Mouse (Mus musculus) ovary, postnatal 36 days (tissue): ENCODE results near the gene Dhcr7.

Experiments
- DNase-seq: peaks from one replicate; pipeline ENCODE4 v3.0.0; 2022; ENCODE audit warnings: low spot score, mixed read lengths

Gene Dhcr7

DNA sequence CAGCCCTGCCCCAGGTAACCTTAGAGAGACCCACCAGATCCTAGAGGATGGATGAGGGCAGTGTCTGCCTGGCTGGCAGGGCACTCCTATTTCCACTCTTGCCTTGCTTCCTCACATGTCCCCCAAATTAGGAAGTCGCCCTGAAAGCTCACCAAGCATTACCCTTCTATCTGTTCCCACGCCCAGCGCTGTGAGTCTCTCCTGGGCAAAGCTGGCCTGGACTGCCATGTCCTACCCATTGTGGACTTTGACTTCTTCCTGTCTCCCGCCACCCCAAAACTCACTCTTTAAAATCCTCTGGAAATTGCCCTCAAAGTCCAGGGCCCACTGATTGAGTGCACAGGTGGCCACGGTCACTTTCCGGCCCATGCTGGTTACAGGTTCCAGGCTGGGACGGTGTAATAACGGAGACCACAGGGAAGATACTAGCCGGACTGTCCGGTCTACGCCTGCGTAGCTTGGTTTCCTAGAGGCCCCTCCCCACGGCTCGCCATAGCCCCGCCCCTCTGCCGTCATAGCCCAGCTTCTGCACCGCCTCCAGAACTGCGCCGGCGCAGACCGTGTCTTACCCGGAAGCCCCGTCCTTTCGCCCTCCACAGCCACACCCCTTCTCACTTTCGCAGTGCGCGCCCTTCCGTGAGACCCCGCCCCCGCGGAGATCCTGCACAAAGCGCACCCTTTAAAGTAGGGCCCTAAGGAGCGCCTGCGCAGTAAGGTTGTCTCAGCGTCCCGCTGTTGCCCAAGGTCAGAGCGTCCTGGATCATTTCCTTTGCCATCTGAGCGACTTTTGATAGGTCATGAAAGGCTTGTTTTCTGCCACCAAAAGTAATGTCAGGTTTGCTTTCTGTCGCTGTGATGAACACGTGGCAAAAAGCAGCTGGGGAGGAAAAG lies at the start of gene Dhcr7, which contains the start of gene Nadsyn1:
Gene Dhcr7 (plus strand): TSS at position 771 of the 891 bp plus-strand sequence.
Gene Nadsyn1 (minus strand): TSS at position 475 of the 891 bp plus-strand sequence.
- peak; percentile 100 for DNase-seq

DNA sequence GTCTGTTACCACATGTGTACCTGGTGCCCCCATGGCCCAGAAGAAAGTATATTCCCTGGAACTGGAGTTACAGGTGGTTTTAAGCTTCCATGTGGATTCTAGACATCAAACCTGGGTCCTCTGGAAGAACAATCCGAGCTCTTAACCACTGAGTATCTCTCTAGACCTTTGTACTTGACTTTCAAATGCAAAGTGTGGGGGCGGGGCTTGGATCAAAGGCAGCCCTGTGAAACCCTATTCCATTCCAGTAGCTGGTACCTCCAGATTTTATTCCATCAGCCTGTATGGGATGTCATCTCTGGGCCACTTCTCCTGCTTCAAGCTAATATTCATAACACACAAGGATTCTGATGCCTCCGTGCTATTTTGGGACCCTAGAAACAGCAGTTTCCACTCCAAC lies 46.8 kb upstream of the Dhcr7 start:
- no peak for DNase-seq

DNA sequence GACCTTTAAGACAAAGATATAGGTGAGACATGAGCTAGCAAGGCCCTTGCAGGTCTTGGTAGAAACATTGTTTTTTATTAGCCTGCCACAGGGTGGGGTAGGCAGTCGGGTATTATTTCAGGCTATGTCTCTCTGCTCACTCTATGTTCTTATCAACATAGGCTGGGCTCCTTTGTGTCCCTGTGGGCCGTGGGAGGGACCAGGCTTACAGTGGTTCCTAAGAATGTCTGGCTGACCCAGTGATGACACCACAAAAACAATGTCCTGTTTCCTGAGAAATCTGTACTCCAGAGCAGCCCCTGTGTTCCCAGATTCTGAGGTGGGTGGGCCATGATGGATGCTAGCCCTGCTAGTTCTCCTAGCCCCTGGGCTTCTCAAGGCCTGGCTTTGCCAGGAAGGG lies 45.6 kb upstream of the Dhcr7 start:
- DNase-seq: no peak

DNA sequence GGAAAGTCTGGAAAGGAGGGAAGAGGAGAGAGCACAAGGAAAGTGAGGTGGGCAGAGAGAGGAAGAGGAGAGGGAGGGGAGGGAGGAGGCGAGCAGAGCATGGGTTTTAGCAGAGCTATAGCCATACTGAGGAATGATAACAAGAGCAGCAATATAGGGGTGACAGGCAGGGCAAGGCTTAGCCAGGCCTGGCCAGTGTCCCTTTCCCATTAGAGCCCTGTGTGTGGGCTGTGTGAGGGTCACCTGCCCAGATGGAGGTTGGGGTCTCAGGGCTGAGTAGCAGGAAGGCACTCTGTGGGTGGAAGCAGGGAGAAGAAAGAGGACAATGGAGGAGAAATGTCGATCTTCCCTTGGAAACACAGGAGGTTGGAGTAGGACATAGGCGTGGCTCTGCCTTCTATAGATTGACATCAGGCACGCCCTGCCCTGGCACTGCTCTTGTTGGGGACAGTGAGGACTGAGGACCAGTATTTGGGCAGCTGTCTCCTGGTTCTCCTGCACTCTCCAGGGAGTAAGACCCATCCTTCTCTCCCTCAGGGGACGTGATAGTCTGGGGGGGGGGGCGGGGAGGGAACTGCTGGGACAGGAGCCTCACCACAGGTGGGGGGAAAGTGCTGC lies 39.5 kb upstream of the Dhcr7 start:
- no peak for DNase-seq

DNA sequence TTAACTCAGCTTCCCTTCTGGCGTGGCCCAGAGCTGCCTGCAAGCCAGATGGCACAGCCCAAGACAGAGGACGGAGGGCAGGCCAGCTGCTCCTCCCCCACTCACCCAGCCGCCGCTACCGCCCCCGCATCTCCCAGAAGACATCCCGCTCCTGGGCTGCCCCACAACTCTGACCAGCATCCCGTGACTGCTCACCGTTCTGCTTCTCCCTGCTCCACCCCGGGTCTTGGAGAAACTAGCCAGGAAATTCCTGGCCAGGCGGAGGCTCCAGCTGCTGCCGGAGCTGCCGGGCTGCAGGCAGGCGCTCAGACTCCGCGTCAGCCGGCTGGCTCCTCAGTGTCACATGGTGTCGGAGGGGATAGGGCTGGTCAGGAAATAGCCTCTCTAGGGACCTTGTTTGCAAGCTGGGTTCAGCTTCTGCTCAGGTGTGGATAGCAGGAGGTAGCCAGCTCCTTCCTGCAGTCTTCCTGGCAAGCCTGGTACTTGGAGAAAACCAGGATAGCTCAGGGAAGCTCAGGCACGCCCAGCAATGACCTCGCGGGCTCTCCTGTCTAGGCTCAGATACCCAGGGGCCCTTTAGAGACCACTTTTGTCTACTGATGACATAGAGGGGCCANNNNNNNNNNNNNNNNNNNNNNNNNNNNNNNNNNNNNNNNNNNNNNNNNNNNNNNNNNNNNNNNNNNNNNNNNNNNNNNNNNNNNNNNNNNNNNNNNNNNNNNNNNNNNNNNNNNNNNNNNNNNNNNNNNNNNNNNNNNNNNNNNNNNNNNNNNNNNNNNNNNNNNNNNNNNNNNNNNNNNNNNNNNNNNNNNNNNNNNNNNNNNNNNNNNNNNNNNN lies 38.7 kb upstream of the Dhcr7 start, which contains the start of gene Mrgpre:
Gene Mrgpre (minus strand): TSS at position 505 of the 834 bp plus-strand sequence.
- peak; percentile 72 for DNase-seq

DNA sequence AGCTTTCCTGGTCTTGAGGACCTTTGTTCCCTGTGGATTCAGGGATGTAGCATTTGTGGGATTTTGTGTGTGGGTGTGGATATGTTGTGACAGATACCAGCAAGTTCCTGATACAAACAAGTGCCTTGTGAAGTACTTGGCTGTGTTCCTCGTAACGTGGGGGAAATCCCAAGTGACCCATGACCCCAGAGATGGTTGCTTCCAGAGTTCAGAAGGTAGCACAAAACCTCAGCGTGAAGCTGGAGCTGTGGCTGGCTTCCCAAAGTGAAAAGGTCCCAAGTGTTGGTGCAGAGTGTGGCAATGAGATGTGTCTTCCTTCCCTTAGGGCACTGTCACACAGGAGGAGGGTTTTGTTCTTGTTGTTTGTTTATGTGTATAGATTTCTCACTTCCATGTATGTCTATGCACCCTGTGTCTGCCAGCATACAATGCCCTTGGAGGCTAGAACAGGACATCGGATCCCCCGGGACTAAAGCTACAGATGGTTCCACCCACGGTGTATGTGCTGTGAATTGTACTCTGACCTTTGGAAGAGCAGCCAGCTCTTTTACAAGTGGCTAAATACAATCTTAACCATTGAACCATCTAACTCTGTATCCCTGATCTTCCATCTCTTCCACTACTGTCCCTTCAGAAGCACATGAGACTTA lies 30.5 kb upstream of the Dhcr7 start:
- no peak for DNase-seq

DNA sequence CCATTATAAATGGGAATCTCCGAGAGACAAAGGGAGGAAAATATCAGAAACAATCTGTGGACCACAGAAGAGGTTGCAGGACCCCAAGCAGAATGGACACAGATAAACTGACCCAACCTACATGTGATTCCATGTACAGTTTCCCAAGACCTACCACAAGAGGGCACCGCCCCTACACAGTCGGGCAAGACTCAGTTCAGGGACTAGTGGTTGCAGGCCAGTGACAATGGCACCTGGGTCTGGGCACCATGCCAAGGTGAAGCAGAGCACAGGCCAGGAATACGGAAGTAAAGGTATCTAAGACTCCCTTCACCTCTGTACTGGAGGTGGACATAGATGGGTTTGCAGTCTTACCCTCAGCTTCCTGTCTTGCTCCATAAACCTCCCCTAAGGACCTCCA lies 29.8 kb upstream of the Dhcr7 start:
- DNase-seq: peak; percentile 54

DNA sequence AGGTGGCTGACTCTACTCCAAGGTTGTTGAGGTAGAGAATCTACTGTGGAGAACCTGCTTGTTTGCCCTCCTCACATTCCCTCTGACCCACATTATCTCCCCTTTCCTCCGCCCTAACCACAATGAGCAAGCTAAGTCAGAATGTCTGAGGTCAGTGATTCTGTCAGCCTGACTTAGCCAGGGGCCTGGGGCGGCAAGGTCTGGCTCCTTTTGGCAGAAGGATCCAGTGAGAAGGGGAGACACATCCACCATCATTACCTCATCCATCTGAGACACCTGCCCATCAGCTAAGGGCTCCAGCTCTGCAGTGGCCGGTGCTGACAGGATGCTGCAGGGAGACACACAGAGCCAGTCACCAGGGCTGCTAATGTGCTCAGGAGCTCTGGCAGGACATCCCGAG lies 24.2 kb upstream of the Dhcr7 start:
- no peak for DNase-seq

DNA sequence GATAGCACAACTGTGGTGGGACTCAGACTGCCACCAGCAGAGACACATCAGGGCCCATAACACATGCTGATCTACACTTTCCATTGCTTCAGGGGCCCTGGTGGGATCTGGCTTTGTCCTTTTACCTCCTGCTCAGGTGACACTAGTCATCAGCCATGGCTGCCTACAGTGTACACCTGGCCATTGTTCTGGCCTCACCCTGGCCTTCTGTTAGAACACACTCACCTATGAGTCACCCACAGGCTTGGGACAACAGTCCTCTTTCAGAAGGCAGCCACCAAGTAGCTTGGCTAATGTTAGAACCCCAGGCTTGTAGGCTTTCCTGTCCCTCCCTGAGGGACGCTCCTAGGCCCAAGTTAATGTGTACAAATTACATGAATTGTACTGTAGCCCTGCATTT lies 22.2 kb upstream of the Dhcr7 start:
- no peak for DNase-seq

DNA sequence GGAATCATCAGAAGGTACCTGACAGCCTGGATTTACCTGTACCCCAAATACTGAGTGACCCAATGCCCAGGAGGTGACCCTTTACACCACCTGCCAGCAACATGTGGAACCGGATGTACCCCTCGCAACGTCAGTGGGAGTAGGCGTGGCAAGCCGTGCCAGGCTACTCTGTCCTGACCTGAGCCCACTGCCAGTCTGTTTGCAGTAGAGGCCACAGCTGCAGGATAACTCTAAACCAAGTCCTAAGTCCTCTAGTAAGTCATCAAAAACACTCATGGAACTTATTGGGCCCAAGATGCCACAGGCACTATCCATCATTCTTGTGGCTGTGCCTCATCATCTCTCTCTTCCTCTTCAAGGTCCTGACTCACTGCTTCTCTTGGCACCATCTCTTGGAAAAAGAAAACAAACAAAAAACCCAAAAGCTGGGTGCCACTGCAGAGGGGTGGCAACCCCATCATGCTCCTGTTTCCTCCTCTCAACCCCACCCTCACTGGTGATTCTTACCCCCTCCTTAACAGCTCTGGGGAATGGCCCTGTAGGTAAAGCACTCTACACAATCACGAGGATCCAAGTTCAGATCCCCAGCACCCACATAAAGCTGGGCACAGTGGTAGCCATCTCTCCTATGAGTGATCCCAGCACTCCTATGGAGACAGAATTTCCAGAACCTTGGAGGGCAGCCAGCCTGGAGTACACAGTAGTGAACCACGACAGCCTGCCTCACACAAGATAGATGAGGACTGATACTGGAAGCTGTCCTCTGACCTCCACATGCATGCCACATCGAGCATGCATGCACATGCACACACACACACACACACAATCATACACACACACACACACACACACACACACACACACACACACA lies 21.5 kb upstream of the Dhcr7 start:
- DNase-seq: no peak

DNA sequence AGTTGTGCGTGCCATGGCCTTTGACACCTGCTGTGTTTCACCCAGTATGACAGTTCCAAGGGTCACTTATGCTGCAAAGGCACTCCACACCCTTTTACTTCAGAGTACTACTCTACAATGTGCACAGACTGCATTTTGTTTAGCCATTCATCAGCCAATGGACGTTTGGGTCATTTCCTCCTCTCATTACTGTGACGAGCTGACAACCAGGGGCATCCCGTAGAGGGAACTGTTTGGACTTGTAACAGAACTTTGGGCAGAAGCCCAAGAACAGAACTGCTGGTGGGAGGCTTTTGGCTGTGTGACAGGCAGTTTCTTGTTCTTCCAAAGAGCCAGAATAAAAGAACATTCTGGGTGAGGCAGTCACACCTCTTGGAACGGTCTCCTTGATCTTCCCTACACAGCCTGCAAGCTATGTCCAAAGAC lies 17.7 kb upstream of the Dhcr7 start:
- DNase-seq: no peak

DNA sequence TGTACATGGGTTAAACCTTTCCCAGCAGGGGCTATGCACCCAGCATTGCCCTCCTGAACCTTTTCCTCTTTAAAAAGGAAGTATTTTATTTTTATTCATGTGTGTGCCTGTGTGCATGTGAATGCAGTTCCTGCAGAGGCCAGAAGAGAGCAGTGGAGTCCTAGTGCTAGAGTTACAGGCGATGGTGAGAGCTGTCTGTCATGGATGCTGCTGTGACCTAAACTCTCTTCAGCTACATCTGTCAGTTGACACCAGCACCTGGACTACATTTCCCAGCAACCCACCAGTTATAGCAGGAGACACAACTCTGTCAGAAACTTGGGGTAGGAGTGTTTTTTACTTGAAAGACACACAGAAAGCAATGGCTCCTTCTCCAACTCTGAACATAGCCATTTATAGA lies 14.0 kb upstream of the Dhcr7 start:
- DNase-seq: no peak

DNA sequence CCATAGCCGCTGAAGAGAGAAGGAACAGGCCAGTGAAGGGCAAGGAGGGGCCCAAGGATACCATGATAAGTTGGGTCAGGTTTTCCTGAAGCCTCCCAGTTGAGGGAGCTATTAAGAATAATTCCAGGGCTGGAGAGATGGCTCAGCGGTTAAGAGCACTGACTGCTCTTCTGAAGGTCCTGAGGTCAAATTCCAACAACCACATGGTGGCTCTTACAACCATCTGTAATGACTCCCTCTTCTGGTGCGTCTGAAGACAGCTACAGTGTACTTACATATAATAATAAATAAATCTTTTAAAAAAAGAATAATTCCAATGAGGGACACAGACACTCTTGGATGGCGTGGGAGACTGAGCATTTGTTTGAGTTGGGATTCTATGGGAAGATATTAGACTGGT lies 3.7 kb upstream of the Dhcr7 start:
- no peak for DNase-seq

DNA sequence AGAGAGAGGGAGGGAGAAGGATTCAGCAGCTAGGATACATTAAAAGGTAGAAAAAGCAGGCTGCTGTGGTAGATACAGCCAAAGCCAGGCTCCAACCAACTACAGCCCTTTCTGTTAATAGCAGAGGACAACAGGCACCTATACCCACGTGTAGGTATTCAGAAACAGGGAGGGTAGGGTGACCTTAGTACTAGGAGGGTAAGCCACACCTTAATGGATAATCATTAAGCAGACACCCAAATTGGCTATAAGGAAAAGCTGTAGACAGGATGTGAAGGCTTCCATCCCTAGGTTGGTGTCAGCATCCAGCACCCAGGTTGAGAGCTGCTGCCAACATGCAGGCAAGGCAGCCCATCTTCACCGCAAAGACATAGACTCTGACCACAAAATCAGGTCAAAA lies 1.7 kb upstream of the Dhcr7 start:
- DNase-seq: no peak

DNA sequence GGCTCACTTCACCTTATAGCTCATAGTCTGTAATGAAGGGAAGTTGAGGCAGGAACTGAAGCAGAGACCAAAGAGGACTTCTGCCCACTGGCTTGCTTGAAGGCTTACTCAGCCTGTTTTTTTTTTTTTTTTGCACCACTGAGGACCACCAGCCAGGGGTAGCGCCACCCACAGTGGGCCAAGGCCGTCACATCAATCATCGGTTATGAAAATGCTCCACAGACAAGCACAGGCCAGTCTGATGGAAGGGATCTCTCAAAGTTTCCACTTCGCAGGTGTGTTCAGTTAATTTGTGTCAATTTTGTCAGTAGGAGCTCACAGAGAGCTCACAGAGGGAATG lies 291 bp downstream of the Dhcr7 start:
- no peak for DNase-seq

DNA sequence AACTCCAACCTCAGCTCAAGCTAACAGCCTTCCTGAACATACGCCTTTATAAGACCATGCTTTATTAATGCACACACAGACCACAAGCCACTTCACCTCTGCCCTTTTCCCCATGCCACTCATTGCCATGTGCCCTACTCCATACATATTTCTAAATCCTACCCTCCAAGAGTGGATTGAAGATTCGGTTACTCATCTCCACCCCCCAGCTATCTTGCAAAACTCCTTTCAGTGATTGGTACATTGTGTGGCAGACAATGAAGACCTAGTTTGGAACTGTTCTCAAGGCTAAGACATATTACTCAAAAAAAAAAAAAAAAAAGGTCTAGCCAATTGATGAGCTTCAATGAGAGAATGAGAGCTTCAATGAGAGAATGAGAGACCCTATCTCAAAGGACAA lies 4.0 kb downstream of the Dhcr7 start:
- no peak for DNase-seq

DNA sequence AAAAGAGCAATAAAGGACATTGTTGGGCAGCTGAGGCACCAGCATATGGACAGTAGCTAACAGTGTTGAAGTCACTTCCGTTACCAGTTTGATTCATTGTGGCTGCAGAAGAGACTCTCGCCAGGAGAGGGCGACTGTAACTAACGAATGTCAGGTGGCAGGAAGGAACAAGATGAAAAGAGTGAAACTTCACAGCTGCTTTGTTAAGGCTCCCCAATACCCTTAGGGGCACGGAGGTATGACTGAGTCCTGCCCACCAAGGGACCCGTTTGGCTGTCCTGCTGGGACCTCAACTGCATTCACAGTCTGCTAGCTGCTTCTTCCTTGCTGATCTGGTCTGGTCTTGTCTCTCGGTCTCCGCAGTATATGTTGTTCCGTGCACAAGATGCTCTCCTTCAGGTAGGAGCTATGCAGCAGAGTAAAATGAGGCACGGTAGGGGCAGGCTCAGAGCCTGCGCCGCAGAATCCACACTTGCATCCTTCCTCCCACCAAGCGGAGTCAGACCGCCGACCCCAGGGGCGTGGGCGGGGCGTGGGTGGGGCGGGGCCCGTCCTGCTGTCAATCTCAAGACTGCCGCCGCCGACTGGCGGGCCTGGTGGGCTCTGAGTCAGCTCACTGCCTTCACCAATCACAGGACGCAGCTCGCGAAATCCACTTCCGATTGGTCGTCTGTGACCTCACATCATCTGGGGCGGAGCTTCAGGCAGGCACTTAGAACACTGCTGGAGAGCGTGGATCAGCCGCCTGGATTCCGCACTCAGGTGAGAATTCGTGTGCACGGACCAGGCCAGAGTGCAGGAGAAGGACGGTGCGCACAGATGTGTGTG lies 6.8 kb downstream of the Dhcr7 start:
- DNase-seq: peak; percentile 91

DNA sequence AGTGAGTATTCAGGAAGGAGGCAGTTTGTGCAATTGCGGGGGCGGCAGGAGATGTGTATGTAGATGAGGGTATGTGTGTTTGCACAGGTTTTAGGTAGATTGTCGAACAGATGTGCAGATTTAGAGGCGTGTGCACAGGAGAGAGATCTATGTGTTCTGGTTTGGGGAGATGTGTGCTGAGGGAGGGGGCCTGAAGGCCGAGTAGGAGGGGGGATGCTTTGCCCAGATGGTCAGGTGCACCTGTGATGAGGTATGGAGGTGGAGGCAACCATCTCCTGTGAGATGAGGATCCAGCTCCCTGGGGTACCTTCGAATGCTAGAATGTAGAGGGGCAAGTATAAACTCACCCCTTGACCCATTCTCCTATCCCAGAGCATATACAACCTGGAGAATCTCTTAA lies 7.5 kb downstream of the Dhcr7 start:
- DNase-seq: no peak

DNA sequence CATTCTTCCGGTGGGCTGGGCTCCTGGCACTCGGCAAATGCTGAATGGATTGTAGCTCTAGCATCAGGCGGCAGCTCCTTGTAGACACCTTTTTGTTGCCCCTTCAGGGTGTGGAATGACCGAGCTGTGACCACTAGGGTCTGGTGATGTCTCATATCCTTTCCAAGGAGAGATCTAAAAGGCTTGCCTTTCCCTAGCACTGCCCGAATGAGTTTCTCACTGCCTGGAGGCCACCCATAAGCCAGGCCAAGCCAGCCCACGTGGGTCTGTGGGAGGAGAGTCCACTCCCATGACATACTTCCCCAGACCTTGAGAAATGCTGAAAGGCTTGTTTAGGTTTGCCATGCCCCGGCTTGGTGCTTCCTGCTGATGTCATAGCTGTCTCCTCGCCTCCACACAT lies 9.3 kb downstream of the Dhcr7 start:
- peak; percentile 43 for DNase-seq

DNA sequence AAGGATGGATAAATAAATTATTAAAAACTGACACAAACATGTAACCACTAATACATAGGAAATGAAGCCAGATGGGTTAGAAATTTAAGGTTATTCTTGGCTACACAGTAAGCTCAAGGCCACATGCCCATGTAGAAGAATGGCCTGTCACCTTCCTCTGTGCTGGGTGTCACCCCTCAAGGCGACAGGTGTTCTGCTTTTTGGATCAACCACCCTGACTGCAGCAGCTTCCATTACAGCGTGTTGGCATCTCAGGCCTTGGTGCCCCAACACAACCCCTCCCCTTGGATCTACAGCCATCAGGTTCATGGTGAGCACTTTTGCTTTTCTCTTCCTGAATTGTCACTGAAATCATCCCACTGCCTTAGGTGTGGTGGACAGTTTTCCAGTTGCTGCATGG lies 9.7 kb downstream of the Dhcr7 start:
- DNase-seq: no peak
